Mouse (Mus musculus) R1 (cell line): ENCODE data around the gene Entpd3.

ENCODE experiments used
- DNase-seq: peaks from one replicate; pipeline ENCODE4 v3.0.0-alpha.2; 2018; ENCODE audit warnings: low read depth, low spot score

Gene Entpd3

GRCm38 (mm10) chr9:120578701-120579100 is 39.1 kb downstream of the Entpd3 start:
- DNase-seq, result peak; percentile 82

DNA sequence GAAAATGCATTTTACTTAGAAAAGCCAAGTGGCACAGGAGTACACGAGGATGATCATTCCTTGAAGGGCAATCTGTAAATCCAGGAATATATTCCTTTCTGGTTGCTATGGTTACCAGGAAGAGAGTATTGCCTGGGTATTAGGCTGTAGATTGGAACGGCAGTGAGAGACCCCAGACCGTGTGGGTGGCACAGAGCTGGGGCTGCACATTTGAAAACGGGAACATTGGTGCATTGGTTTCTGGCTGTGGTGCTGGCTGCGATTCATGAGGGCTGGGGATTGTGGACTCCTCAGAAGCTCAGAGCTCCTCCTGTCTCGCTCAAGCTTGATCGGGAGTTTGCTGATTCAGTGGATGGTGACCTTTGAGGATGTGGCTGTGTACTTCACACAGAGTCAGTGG is 40.2 kb downstream of the Entpd3 start:
- no peak for DNase-seq

DNA sequence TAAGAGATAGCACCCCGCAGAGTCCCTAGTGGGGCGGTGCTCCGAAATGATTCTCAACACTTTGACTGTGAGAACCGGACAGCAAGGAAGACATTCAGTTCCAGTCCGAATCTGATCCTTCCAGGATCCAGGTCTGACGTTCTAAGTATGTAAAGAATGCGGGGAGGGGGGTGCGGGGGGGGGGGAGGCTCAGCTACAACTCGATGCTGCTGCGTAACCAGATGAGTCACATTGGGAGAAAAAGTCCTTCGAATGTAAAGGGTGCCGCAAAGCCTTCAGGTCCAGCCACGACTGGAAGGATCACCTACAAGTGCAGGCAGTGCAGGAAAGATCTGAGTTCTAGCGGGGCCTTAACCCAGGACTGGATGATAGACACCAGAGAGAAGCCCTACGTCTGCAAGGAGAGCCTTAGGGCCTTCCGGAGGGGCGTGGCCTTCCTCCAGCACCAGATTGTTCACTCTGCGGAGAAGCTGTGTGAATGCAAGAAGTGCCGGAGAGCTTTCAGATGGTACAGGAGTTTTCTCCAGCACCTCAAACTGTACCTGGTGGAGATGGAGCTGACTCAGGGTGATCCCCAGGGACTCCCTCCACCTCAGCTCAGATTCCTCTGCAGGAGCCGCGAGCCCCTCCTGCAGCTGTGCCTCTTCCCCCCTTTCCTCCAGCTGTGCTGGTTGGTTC is 42.5 kb downstream of the Entpd3 start:
- DNase-seq, result peak; percentile 94

DNA sequence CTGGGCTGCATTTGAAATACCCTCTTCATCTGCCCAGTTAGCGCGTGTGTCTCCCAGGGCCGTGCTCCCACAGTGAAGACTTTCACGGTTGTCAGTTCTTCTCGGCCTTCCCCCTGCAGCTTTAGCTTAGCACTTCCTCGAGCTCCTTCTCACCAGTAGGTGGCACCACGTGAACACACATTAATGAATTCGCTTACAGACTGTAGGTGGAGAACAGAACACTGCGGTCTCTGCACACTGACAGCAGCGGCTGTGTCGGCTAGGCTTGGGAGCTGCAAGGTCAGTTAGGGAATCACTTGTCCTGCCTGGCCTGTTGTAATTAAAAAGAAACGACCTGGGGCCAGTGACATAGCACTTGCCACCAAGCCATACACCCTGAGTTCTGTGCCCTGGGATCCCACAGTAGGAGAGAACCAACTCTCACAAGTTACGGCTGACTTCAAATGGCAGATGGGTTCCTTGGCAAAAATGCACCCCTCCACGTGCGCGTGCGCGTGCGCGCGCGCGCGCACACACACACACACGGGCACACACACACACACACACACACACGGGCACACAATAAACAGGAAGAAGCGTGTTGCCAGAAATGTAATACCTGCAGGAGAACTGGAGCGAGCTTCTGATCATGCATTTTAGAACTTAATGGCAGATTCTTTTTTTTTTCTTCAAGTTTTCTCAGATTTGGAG is 43.1 kb downstream of the Entpd3 start:
- DNase-seq, result peak; percentile 96

- no peak for DNase-seq
Measured at GRCm38 (mm10) chr9:120583314-120583713, 43.7 kb downstream of the Entpd3 start.

DNA sequence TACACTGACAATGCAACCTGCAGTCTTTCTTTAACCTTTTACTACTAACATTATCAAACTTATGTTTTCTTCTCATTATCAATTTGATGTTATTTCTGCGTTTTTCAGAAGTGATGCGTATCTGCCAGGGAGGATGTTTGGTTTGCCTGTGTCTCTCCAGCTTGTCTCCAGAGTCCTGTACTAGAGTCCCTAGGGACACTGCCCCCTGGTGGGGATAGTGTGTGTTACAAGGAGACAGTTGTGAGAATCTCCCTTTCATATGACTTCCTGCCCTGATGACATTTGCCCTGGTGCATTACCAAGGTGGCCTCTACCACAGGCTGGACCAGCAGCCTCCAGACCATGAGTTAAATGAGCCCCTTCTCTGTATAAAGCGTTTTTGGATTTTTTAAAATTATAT is 46.9 kb downstream of the Entpd3 start:
- DNase-seq, result peak; percentile 87

- DNase-seq, result peak; percentile 82
Measured at GRCm38 (mm10) chr9:120591490-120591889, 51.9 kb downstream of the Entpd3 start.

DNA sequence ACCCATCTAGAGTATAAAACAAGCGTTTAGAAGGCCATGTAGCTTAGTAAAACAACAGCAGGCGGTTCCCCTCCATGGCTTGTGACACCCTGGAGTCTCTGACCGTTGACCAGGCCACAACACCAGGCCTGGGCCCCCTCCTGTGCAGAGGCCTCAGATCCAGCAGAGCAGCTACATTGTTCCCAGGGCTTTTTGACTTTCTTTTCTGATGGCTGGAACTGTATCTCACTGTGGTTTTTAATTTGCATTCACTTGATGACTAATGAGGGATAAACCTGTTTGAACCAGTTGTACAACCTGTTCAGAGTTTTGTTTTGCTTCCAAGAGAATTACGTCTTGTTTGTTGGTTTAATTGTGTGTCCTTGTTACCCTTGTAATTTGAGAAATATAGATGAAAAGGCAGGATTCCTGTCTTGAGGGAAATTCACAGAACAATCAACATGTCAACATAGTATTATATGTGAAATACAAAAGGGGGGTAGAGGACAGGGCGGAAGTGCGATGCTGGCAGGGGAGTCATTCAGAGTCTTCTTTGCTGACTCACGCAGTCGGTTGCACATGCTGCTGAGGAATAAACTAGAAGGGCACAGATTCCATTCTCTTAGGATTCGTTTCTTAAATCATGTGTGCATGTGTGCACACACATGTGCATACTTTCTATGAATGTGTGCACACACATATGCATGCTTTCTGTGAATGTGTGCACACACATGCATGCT is 53.9 kb downstream of the Entpd3 start:
- peak; percentile 46 for DNase-seq

GRCm38 (mm10) chr9:120594839-120595238 is 55.2 kb downstream of the Entpd3 start:
- DNase-seq, result no peak

DNA sequence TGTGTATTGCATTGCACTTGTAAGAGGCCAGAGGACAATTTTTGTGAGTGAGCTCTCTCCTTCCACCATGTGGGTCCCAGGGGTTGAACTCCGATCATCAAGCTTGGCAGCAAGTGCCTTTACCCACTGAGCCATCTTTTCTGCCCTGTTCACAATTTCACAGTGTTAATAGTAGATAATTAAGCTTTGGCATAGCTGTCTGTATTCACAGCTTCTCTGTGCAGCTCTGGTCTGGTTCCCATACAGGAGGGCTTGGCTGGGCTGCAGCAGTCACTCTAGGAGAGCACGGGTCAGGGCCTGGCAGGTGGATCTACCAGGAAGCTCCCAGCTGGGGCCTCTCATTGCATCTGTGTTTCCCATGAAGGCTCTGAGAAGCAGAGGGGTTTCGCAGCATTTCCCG is 55.7 kb downstream of the Entpd3 start:
- no peak for DNase-seq

DNA sequence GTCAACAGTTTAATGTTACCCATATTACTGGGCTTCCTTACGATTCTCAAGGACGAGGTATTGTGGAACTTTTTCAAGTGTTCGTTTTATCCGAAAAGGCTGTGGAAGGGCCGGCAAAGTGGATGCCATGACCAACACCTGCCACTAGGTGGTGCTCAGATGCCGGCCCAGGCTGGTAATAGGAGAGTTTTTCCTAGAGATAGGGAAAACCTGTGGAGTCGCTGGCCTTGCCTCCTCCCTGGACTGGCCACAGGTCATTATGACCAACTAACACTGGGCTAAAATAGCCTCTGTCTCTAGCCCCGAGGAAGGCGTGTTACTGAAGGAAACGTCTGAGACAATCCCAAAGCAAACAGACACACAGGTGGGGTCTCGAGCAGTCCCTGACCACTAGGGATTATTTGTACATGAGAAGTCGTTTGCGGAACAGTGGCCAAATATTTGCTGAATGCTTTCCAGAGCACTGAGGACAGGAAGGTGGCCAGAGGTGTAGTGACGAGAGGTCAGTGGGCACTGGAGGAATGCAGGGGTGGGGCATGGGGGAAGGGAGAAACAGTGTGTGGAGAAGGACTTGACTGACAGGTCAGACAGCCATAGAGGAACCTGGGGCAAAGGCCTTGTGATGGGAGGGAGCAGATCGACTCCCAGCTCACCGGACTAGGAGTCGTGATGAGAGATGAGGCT is 62.0 kb downstream of the Entpd3 start:
- peak; percentile 67 for DNase-seq

DNA sequence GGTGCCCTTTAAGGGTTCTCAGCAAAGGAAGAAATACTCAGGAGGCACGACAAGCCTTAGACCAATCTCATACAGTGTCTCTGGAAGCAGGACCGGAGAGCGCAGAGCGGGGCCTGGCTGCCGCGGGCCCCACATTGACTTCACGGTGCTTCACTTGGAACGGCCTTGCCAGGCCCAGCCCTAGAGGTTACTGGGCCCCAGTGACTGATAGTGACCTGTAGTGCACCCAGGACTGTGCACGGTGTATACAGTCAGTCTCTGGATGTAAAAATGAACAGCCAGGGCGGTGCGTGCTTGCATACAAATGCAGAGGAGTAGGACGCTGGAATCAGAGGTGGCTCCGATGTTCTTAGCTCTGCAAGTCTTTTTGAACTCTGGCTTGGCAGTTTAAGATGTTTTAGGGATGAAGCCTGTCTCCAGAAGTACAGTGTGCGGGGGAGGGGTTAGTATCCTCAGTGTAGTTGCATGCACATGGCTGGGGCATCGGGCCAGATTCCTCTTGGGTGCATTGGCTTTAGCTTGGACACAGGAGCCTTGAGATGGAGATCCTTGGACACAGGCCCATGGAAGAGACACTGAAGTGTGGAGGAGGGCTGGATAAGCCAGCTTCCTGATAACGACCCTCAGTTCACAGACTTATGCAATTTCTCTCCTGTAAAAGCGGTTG is 62.7 kb downstream of the Entpd3 start:
- no peak for DNase-seq

DNA sequence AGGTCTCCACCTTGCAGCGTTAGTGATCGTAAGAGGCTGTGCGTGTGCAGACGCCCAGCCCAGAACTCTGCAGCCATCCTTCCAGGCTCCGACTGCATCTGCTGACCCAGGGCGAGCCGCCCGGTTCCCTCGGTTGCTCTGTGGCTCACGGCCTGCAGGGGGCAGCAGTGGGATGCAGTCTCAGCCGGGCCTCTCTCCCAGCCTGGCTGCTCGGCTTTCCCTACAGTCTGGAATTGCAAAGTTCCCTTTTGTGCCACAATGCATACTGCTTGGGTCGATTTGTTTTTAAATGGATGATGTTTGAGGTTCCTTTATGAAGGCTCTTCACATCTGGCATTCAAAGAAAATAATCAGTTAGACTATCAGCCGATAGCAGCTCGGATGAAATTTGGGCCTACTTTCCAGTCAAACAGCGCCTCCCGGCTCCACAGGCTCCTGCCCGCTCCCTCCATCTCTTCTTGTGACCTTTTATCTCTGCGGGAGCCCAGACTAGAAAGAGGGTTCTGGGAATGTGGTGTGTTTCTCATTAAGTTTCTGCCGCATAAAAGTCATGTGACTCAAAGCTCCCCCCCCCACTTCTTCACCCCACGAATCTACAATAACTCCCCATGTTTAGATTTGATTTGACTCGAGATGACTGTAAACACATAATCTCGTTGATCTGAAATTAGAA is 63.4 kb downstream of the Entpd3 start:
- DNase-seq, result peak; percentile 76

DNA sequence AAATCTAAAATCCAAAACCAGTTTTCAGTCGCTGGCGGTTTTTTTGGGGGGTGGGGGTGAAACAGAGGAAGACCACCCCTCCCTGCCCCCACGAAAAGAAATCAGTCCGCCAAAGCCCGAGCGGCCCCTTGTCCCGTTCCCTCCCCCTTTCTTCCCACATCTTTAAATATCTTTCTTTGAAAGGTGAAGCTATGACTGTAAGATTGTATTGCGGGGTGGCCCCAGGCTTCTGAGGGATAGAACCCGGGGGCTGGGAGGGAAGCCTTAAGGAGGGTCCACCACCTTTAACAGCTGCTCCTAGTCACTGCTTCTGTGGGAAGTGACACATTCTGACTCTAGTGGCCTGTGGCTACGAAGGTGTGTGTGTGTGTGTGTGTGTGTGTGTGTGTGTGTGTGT is 63.9 kb downstream of the Entpd3 start:
- DNase-seq, result no peak

DNA sequence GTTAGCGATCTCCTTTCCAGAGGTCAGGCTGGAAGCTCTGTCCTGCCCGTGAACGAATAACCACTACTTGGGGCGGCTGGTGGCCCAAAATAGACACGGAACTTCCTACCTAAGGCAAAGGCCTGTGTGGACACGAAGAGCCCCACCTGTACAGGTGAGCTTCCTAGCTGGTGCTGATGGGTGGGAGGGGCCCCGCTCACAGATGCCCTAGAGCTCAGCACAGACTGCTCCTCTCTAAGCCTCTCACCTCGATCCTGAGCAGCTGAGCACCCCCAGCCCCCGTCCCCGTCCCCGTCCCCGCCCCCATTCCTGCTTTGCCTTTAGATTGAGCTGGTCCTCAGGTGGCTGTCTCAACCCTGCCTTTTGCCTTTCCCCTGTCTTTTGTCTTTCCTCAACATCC is 64.3 kb downstream of the Entpd3 start:
- no peak for DNase-seq

DNA sequence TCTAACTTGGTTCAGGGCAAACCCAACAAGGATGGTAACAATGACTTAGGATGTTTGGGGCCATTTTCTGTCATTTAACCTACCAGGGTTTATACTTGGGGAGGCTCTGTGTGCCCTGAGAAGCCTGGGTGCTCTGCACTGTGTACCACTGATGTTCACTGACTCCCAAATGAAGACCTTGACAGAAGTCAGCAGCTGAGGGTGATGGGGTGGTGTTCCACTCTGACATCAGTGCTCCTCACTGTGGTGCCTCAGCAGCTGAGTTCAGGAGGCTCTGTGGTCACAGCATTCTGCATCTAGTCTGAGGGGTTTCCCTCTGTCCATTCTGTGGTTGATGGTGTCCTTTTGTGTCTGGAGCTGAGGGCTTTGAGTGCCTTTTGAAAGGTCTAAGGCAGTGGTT is 71.4 kb downstream of the Entpd3 start:
- DNase-seq, result no peak

DNA sequence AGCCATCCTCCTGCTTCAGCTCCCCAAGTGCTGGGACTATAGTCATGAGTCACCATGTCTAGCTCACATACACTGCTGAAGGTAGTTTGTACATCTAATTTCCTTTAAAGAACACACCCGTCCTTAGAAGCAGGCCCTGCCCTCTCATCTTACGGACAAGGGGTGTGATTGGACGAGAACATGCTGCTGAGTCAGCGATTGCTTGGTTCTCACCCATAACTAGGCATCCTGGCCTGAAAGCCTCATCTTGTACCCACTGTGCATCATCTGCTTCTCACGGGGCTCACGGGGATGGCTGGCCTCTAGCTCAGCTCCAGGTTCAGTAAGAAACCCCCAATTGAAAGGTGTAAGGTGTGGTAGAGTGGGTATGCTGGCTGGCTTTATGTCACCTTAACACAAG is 74.4 kb downstream of the Entpd3 start:
- no peak for DNase-seq
